Mouse (Mus musculus): Measurements from ENCODE around the gene Rpe.
"Not testable (repeated sequence)": the region's sequence is repeated elsewhere in the genome, so short reads cannot be mapped to it uniquely, and the experiment has no call there.

The Rpe gene

DNA sequence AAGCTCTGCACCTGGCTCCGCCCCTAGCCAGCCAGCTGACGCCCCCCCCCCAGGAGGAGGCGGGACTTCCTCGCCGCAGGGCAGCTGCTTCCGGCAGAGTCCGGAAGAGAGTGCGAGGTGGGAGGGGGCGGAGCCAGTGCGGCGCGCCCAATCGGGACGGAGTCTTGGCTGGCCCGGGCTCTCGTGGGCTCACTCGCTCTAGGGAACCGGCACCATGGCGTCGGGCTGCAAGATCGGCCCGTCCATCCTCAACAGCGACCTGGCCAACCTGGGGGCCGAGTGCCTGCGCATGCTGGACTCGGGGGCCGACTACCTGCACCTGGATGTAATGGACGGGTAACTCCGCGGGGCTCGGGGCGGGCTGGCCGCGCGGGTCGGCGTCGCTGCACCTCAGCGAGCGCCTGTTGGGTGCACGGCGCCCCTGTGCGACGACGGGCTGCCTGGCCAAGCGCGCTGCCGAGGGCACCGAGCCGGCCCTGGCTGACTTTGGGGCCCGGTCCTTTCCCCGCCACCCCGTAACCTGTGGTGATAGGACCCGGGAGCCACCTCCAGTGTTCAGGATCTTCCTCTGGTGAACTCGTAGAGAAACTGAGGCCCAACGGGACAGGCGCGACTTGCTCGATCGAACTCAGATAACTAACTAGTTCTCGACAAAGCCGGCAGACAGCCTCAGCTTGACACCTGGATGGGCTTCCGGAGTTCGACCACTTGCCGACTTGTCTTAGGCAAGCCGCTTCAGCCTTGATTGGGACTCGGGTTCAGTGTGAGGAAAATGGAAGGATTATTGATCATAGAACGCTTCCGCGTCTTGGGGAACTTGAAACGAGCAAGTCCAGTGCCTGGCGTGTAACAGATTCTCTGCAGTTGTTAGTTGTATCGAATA, at the start of gene Rpe:
TSS of gene Rpe (plus strand) at position 139 of the 883 bp plus-strand sequence.
- DNase-seq (ENCODE audit: low spot score in 2 of 2), result peak; percentile 92 to 93

DNA sequence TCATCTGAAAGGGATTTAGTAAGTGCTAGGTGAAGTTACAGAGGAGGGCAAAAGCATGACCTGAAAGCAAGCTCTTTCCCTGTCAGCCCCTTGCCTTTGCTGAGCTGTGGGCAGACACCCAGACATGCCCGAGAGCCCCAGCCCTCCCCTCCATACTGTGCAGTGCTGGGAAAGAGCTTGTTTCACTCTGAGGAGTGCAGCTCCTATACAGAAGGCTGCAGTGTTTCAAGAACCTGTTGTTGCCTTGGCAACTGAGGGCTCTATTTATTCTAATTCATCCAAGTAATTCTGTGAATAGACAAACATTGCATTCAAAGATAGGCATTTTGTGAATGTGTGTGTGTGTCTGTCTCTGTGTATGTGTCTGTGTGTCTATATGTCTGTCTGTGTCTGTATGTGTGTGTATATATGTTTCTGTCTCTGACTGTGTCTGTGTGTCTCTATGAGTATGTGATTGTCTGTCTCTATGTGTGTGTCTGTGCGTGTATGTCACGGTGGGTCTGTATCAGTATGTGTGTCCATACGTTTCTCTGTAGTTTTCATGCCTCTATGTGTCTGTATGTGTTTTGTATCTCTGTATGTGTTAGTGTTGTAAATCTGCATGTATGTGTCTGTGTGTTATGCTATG, 45.4 kb upstream of the Rpe start:
- no peak for DNase-seq (ENCODE audit: low spot score in 2 of 2)

DNA sequence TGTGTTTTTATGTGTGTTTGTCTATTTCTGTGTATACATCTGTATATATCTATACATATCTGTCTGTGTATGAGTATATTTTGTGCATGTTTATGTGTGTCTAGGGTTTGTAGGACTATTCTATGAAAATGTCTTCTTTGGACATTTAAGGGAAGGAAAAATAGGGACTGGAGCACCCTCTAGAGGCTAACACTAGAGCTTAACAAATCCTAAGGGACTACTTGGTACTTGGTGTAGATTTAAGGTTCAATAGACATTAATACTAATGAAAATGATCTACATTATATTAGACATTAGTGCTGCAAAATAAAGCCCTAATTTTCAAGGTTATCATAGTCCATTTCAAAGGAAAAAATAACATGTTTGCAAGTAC, 44.9 kb upstream of the Rpe start:
- no peak for DNase-seq (ENCODE audit: low spot score in 2 of 2)

DNA sequence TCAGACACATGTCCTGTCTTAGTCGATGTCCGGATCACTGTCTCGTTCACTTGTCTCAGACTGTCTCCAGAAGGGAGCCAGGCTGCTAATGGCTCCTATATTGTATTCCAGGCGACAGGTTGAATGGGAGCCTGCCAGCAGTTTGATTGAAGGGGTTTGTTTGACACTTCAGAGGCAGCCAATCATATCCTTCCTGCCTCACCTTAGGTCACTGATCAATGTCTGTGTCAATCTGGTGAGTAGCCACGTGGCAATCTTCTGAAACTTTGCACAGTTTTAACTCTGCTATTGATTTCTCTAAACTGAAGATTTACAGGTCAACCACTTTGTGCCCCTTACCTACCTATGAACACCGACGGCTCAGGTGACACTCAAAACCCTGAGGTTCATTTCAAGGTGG, 29.2 kb upstream of the Rpe start:
- no peak for DNase-seq (ENCODE audit: low spot score in 2 of 2)

DNA sequence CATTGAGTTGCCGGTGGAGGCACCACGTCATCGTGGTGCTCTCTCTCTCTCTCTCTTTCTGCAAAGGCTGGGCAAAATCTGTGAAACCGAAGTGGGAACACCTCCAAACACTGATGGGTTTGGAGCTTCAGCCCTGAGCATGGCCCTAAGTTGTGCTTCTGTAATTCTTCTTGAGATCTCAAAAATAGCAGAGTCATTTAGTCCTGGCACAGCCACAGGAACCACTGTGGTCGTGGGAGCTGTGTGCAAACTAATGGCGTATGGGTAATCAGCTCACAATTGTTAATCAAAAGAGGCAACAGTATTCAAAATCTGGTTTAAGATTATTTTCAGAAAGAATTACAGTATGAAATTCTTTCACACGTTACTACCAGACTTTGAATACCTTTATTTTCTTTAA, 27.8 kb upstream of the Rpe start:
- no peak for DNase-seq (ENCODE audit: low spot score in 2 of 2)

DNA sequence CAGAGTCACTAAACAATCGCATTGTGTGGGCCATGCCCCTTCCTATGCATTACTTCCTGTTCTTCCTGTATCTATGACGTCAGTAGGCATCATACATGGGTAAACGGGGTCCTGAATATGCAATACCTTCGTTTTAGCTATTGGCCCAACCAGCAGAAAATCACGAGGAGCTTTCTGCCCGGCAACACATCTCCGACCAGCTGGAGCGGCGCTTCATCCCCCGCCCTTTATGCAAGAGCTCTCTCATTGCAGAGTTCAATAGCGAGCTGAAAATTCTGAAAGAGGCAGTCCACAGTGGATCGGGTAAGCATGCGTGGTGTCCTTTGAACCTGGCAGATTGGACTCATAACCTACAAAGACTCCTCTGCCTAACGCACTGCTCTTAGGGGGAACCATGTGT, 22.7 kb upstream of the Rpe start:
- no peak for DNase-seq (ENCODE audit: low spot score in 2 of 2)

DNA sequence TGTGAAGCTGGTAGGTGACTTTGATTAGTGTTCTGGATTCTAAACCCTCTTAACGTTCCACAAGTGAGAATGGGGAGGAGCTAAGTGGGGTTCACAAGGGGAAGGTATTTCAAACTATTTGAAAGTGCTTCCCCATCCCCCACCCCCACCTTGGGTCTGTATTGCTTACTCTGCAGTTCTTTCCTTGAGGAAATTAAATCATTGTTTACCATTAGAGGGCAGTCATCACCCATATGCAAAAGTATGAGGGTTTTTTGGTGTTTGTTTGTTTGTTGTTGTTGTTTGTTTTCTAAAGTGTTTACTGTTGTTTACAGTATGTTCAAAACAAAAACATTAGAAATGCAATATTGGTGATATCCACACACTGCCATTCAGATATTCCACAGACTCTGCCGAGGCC, 22.0 kb upstream of the Rpe start:
- DNase-seq (ENCODE audit: low spot score in 2 of 2), result no peak

DNA sequence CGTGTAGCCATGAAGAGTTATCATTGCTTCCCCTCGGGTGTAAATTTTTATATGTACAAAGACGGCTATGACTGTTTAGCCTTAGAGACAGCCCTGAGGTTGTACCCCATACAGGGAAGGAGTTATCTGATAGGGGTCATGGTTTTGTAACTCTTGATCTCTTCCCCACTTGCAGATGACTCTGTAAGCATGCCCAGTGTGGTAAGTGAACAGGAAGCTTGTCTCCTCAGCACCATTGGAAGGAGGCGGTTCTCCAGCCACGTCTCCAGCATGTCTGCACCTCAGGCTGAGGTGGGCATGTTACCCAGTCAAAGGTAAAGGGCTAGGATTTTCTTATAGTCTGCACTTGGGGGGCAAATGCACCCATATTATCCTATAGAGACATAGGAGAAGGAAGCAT, 17.7 kb upstream of the Rpe start:
- DNase-seq (ENCODE audit: low spot score in 2 of 2), result no peak

DNA sequence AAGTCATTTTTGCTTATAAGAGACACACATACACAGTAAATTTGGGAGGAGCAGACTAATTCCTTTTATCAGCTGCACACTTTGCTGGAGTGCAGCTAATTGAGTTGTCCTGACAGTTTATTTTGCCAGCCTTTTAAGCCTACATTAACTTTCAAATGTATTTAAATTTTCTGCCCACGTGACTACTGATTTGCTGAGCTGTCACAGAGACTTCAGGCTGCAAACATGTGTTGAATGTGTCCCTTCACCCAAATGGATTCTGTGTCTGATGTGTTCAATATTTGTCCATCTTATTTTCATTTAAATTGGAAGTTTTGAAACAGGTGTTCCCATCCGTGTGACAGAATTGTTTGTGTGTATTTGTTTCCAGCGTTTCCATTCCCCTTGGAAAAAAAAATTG, 8.9 kb upstream of the Rpe start:
- DNase-seq (ENCODE audit: low spot score in 2 of 2), result no peak

DNA sequence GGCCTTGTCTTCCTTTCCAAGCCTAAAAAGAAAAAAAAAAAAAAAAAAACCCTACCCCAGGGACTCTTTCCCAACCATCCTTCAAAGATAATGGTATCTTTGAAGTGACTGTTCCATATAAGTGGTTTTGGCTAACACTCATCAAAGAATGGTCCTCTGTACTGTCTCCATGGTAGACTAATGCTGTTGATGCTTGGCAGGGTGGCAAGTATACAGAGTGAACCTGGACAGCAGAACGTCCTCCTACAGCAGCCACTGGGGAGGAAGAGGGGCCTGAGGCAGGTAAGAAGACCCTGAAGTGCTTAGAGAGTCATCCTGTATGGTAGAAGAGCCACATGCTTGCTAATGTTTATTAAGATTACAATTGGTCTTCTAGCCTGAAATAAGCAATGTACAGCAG, 8.3 kb upstream of the Rpe start:
- no peak for DNase-seq (ENCODE audit: low spot score in 2 of 2)

DNA sequence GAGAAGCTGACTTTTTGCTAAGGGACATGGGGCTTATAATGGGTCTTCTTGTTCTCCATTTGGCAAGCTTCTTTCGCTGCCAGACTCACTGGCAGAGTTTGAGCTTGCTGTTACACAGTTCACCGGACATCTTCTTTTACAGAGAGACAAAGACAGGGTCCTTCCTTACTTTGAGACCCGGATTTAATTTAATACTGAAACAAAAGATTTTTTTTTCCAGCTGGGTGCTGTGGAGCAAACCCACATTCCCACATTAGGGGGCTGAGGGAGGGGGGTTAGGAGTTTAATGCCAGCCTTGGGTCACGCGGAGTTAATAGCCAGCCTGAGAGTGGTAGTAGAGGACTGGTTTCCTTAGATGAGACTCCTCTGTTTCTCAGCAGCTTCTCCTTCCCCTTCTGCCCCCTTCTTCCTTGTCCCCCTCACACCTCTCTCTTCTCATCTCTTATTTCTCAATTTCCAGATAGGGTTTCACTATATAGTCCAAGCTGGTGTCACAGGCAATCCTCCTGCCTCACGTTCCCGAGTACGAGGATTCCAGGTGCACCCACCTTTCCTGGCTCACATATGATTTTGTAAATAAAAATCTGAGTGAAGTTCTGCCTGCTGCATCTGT, 7.7 kb upstream of the Rpe start:
- no peak for DNase-seq (ENCODE audit: low spot score in 2 of 2)

DNA sequence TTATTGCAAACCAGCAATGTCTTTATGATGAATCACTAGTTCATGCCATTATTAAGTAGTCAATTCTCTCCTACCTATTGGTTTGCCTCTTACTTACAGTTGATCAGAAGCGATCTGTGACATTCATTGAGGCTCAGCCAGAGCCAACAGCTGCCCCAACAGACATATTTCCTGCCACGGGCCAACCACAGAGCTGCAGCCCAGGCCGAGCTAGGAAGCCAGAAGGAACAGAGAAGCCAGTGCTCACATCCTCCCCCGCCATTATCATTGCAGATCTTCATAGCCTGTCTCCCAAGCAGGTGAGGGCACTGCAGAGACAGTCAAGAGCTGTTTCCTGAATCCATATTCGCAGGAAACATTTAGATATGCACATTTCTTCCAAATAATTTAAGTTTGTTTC, 6.4 kb upstream of the Rpe start:
- DNase-seq (ENCODE audit: low spot score in 2 of 2), result no peak

DNA sequence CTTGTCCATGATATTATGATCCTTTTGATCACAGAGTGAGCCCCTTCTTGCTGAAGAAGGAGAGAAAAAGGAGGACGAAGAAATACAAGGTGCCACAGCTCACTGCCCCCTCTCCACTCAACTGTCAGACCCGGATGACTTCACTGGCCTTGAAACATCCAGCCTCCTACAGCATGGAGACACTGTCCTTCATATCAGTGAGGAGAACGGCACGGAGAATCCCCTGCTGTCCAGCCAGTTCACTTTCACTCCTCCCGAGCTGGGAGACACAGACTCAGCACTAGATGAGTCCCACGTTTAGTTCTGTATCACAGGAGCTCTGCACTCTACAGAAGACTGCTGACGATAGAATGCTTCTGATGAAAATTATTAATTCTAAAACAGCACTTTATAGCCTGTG, 5.3 kb upstream of the Rpe start:
- no peak for DNase-seq (ENCODE audit: low spot score in 2 of 2)

DNA sequence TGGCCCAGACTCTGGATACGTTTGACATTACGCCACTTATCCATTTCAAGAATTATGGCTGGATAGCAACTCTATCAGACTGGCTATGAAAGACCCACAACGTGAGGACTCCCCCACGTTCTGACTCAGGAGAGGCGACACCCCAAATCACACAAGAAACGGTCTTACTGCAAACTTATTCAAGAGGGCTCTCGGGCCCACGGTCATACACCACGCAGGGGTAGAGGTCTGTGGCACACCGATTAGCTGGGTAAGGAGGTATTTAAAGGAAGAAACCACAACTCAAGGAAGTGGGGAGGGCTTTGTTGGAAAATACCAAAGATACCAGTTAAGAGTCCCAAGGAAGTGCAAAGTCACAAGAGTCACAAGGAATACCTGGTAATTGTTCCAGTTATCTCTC, 1.0 kb upstream of the Rpe start:
- DNase-seq (ENCODE audit: low spot score in 2 of 2), result not testable (repeated sequence)

DNA sequence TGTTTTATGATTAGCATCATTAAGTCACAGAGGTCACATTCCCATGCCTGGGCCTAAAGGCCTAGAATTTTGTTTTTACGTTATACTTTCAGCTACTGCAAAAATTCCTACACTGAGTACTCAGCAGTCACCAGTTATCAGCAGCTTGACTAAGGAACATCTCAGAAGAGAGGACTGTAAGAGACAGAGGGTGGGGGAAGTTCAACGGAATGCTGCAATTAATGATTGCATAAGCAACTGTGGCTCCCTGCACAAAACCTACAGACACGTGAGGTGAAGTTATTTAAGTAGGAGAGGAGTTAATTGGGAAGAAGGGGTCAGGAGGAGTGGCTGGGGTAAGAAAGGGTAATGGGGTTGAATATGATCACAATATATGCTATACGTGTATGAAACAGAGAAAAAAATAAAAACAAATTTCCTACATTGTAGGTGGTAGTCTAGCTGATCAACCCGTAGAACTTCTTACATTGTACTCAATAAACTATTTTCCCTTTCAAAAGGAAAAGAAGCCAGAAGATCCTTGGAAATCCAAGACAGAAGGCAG, 410 bp upstream of the Rpe start:
- DNase-seq (ENCODE audit: low spot score in 2 of 2), result no peak

DNA sequence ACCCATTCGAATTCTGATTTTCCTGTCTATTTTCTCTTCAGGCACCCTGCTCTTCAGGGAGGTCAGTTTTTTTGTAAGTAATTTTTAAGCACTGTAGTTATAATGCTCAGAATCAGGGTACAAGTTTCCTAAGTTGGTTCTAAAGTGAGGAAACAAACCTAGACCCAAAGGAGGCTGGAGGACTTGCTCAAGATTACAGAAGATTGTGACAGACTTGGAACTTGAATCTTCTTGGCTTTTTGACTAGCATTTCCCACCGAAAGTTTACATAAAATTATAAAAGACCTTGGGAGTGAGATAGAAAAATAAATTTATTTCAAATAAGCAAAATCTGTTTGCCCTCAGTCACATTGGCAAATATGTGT, 927 bp downstream of the Rpe start:
- no peak for DNase-seq (ENCODE audit: low spot score in 2 of 2)

DNA sequence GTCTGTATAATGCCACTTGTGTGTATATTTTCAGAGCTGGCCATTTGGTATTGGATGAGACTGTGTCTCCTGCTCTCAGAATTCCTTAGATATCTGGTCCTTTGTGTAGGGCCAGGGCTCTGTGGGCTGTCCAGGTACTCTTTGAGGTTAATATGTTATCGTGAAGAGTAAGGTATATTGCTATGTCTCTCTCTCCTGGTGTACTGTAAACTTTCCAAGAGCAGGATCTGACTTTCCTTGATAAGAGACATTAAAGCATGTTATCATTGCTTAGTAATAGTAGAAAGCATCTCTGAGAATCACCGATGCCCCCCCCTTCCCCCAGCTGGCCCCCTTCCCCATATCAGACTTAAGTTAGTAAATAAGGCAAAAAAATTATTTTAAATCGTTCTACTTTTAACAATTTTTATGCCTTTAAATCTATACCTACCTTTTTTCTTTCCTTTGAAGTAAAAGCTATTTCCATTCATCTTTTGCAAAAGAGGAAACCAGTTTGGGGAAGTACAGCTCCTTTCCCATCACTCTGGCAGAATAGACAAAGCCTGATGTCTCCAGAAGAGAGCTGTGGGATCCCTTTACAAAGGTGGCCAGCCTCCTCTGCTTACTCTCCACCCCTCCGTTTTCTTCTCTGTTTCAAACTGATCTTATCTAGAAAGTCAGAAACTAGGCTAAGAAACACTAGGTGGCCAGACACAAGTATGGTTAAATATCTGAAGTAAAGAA, 2.2 kb downstream of the Rpe start:
- no peak for DNase-seq (ENCODE audit: low spot score in 2 of 2)

DNA sequence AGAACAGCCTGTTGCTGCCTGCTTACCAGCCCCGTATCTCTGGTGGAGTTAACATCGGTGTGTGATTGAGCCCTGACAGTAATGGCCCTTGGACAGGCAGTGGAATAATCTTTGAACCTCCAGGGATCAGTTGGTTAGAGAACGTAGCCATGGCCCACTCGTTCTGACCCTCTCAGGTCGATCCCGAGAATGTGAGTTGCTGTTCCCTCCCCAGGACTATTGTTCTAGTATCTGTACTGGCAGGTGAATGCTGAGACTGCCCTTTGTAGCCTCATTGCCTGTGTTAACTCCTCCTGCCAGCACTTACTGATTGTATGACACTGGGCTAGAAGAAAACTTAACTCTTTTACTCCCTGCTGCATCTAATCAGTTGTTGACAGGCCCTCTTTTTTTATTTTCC, 3.9 kb downstream of the Rpe start:
- DNase-seq (ENCODE audit: low spot score in 2 of 2), result no peak

DNA sequence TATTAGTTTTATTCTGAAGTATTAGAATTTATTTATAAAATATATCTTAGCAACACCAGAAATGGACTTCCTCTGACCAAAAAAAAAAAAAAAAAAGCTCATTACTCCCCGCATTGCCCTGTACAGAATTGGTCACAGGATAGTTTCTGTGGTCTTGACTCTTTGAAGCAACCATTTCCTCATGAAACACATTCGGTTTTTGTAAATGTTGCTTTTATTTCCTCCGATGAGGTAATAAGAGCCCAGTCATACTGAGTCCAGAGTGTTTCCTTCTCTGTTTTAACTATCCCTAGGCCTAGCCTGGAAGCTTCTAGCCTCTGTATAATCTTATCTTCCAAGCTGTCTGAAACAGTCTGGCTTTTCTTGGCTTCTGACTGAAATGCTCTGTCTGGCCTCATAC, 12.2 kb downstream of the Rpe start:
- no peak for DNase-seq (ENCODE audit: low spot score in 2 of 2)

DNA sequence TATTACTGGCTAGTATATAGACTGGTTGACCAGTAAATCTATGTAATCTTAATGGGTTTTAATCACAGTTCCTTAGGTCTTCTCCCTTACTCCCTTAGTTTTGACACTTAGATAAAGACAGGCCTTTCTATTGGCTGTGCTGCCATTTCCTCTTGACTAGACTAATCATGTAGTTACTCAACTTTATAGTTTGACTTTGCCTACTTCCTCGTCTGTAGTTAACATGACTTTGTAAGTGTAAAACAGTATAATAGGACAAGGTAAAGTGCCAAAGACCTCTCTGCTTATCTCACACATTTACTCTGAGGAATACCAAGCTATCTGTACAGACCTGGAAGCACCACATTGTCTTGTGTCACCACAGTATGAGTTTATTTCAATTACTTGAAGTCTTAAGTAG, 29.9 kb downstream of the Rpe start:
- DNase-seq (ENCODE audit: low spot score in 2 of 2), result no peak

DNA sequence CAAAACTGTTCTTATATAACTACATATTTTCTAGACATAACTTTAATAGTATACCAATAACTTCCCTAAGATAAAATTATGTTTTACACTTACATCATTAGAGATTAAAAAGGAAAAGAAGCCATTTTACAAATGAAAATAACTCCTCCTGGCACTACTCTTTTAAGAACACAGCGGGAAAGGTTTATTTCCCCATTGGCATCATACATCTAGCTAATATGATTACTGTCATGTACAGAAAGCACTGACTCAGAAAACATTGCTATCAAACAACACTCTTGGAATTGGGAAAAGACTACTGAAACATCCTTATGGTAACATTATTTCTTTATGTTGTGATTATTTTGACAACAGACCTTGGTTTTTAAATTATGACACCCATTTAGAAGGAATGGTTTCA, 68.1 kb downstream of the Rpe start:
- no peak for DNase-seq (ENCODE audit: low spot score in 2 of 2)
